Mouse (Mus musculus): ENCODE measurements around the gene Rgs14.

Rgs14 gene

DNA sequence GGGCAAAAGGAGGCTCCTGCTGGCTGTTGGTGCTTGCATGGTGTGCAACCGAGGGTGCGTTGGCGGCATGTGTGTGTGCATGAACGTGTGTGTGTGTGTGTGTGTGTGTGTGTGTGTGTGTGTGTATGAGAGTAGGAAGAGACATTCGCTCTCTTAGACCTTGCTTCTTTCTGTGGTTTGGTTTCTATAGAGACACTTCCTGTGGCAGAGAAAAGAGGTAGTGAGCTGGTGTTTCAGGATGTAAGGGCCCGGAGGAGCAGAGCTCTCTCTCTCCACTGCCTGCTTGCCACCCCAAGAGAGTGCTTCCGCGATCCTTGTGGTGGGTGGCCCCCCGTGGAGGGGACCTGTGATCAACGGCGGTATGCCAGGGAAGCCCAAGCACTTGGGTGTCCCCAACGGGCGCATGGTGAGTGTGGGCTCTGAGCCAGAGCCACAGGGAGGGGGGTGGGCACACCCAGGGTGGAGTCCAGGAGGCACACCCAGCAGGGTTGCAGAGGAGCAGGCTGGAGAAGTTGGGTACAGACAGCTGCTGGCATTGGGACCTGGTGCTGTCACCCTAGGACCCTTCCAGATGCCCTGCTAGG, at the start of gene Rgs14:
Gene Rgs14 (plus strand): TSS at position 202 of the 584 bp plus-strand sequence.
- DNase-seq (ENCODE audit: extremely low spot score): no peak

DNA sequence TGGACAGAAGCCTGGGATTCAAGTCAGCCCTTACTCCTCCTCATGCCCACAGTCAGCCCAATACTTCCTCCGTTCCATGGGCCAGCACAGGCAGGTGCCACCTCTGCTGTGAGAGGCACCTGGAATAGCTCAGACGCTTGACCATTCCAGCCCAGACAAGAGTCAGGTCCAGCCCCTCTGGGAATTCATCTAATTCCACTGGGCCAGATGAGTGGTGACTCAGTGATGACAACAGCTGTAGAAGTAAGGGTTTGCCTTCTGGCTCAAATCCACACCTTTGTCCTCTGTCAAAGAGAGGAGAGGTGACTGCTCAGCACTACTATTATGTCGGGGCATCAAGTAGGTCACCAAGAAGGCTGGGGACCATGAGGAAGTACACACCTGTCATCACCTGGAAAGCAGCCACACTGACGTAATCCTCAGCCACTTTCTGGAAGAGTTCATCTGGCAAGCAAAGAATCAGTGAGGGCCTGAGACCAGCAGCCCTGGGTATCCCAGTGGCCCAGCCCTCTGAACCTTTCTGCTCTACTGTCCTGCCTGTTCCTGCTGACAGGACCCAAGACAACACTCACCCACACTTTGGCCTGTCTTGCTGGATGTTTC, 49.5 kb upstream of the Rgs14 start, which contains the start of gene Prelid1:
Gene Prelid1 (plus strand): TSS at position 570 of the 603 bp plus-strand sequence.
- no peak for DNase-seq (ENCODE audit: extremely low spot score)

DNA sequence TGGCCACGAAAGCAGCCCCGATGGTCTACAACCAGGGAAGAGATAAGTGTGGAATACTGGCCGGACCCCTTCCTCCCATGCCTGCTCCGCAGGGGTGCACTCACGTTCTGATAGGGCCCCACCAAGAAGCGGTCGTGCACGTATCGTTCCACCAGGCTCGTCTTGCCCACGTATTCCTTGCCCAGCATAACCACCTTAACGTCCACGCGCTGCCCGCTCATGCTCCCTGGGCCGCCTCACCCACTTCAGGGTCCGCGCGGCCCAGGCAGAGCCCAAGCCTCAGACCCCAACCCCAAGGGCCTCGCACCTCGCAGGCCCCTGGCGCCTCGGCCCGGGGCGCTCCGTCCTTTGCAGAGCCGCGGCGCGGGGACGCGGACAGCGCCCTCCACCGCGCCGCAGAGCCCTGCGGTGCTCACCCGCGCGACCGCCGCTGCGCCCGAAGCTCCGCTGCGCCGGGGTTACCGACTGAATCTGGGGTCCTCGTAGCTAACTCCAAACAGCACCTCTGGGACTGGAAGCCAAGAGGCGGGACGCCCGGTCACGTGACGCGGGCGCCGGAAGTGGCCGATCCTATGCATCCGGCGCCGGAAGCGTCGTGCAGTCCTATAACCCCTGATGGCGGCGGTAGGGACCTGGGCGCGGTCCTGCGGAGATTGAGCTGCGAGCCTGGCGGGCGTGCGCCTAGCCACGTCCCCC, 48.0 kb upstream of the Rgs14 start, which contains the start of gene Rab24:
Gene Rab24 (minus strand): TSS at position 513 of the 696 bp plus-strand sequence.
- DNase-seq (ENCODE audit: extremely low spot score): peak; percentile 87

DNA sequence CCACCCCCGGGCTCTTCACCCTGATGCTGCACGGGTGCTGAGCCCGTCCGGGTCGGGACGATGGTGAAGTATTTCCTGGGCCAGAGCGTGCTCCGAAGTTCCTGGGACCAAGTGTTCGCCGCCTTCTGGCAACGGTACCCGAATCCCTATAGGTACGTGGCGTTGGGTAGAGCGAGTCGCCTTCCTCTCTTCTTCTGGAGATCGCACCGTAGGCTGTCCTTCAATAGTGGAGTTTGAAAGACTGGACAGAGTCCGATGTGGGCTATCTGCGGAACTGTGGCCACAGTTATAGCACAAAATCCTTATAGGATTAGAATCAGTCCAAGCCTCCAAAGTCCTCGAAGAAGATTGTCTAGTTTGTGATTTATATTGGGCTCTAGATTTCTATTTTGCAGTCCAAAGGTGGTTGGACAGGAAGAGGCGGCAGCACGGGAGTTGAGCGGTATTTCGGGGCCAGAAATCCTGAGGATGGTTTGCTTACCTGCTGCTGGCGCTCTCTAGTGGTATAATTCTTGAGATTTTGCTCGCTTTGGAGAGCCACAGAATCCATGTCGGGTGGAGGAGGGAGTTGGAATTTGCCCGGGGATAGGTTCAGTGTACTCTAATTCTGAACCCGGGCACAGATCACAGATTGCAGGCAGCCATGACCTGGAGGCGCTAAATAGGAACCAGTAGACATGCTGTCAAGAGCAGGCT, 47.3 kb upstream of the Rgs14 start:
- DNase-seq (ENCODE audit: extremely low spot score): peak; percentile 49

DNA sequence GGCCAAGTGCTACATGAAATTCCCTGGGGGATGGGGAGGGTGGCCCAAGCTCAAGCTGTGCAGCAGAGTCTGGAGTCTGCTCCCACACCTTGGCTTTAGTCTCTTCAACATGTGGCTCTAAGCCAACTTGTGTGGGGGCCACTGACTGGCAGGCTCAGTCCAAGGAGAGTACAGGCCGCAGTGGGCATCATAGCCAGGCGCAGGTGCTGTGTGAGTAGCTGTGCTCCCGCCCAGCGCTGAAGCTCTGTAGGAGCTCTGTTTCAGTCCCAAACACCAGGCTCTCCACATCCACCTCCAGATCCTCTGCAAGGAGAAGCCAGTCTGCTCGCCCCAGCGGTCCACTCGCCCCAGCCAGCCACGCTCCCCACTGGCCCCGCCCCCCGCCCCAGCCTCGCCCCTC, 43.9 kb upstream of the Rgs14 start:
- DNase-seq (ENCODE audit: extremely low spot score): no peak

DNA sequence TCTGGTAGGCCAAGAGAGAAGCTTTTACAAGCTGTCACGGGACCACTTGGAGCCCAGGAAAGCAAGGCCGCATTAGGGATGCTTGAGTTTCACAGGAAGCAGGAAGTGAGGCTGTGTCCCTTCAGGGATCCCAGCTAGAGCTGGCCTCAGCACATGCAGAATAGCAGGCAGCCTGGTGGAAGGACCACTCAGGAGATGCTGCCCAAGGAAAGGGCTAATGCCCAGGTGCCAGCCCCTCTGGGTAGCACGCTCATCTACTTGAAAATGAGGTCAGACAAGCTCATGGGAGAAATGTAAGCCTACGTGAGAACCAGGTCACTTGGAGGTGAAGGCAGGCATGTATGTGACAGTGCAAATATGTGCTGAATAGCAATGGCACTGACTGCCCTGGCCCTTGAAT, 42.4 kb upstream of the Rgs14 start:
- no peak for DNase-seq (ENCODE audit: extremely low spot score)

DNA sequence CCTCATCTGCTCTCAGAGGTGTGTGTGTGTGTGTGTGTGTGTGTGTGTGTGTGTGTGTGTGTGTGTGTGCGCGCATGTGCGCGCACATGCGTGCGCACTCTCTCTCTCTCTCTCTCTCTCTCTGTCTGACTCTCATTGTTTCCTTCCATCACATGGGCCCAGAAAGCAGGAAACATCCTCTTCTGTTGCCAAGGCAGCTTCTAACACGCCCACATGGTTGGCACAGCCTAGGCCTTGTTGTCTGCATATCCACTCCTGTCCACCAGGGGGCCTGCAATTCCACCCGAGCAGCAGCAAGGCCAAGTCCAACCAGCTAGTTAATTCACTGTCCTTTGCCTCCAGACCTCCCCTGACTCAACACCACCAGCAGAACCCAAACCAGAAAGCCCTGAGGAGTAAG, 41.9 kb upstream of the Rgs14 start:
- DNase-seq (ENCODE audit: extremely low spot score): peak; percentile 84

DNA sequence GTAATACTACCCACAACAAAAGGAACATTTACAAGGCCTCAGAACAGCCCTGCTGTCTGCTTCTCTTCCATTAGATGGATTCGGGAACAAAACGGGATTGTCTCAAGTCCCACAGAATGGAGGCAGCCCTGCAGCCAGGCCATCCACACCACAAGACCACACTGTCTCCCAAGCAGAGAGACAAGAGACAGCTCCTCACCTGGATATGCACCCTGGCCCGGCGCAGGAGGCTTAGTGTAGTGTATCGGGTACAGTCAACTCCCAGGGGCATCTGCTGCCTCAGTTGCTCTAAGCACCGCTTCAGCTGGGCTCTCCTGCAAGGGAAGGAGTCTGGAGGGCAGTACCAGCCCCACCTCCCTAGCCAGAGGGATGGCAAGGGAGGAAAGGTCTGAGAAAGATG, 41.4 kb upstream of the Rgs14 start:
- DNase-seq (ENCODE audit: extremely low spot score): no peak

DNA sequence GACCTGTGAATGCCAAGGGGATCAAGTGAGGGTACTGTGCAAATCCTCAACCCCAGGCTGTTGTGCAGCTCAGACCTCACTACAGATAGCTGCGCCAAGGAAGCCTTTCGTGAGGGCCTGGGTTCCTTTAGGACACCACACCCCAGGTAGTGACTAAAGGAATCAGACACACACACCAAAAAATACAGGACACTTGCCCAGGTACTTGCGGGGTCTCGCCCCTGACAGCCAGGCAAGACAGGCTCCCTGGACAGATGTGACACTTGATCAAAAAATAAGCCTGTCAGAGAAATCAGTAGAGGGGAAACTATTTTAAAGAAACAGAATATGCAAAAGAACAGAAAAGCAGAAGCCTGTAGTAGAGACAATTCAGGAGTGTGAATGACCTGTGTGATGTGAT, 40.9 kb upstream of the Rgs14 start:
- no peak for DNase-seq (ENCODE audit: extremely low spot score)

DNA sequence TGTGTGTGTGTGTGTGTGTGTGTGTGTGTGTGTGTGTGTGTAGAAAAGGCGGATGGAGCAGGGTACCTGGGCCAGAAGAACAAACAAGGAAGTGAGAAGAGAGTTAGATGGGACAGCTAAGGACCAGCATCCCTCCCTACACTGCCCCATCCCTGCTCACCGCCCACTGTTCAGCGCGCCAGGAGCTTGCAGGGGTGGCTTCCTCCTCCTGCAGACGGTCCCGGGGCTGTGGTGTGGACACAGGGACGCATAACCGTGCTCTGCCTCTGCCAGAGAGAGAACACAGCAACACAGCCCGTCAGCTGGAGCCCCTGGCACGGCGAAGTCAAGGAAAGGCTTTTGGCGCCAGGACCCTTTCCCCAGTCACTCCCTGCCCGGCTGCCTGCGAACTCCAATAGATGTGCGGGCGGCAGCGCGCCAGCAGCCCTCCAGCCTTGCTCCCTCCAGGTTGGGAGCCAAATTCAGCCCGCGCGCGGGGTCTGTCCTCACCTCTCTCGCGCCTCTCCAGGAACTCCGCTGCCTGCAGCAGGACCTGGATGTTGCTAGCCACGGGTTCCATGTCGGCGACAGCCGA, 40.3 kb upstream of the Rgs14 start:
- DNase-seq (ENCODE audit: extremely low spot score): no peak

DNA sequence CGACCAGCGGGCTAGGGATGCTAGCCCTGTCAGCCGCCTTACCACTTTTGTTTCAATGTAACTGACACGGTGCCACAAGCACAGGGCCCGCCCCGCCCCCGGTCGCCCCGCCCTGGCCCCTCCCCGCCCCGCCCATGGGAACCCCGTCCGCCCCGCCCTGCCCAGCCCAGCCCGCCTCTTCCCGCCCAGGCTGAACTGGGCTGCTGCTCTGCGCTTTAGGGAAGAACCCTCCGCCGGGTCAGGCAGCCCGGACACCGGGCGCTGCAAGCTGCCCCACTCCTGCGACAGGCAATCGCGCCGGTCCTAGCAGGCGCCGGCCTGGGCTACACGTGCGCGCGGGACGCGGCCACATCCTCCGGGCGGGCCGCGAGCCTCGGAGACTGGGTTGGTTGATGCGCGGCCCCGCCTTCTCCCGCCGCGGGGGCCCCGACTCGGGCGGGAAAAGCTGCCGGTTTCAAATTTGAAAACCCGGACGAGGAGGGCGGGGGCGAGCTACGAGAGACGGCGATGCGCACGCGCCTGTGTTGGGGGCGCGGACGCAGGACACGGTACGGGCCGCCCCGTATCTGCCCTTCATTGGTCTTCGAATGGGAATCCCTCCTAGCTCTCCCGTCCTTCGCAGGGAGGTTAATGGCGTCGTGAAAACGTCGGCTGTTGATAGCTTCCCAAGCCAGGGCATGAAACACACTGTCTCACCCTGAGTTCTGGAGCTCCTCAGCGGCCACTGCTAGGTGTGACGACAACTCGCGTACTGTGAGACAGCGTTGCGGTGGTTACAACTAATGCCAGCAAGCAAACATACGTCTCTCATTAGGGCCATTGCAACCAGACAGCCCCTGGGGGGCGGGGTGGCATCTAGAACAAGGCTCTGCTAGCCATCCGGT, 39.6 kb upstream of the Rgs14 start, which contains the start of gene Mxd3:
Gene Mxd3 (minus strand): TSS at position 141 of the 884 bp plus-strand sequence.
- peak; percentile 93 for DNase-seq (ENCODE audit: extremely low spot score)

DNA sequence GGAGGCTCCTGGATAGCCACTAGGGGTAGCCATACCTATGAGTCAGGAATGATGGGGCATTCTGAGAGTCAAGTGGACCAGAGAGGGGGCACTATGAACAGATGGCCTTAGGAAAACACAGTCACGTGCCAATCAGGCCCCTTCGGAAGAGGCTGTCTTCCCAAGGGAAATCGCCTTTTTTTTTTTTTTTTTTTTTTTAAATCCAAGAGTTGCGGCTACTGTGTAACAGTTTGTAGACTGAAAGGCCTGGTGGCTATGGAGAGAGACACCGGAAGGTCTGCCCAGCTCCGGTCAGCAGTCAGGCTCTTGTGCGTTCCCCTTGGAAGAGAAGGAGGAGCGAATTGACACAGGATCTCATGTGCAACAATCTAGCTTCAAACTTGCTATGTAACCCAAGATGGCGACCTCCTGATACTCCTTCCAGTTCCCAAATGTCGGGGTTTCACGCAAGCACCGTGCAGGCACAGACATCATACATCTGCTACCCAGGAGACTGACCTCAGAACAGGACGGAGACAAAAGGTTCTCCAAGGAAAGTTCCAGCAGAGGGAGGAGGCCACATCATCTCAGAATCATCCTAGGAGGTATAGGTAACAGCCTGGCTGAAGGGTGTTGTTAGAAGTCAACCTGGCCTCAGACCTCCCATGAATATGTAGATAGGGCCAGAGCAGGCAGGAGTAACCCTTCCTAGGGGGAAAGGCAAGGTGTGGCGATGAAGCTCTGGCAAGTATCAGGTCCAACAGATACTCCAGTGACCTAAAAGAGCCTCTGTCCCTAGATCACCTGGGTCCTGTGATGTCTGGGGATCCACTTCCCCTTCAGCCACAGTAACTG, 38.7 kb upstream of the Rgs14 start:
- DNase-seq (ENCODE audit: extremely low spot score): no peak

DNA sequence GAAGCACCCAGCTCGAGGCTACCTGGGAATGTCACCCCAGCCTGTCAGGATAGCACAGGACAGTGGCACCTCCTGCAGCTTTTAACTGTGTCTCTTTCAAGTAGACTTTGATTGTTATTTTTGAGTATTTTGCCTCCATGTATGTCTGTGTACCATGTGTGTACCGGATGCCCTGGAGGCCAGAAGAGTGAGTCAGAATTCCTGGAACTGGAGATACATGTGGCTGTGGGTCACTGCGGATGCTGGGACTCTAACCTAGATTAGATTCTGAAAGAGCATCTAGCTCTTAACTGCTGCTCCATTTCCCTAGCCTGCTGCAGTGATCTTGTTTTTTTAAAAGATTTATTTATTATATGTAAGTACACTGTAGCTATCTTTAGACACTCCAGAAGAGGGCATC, 37.2 kb upstream of the Rgs14 start:
- DNase-seq (ENCODE audit: extremely low spot score): no peak

DNA sequence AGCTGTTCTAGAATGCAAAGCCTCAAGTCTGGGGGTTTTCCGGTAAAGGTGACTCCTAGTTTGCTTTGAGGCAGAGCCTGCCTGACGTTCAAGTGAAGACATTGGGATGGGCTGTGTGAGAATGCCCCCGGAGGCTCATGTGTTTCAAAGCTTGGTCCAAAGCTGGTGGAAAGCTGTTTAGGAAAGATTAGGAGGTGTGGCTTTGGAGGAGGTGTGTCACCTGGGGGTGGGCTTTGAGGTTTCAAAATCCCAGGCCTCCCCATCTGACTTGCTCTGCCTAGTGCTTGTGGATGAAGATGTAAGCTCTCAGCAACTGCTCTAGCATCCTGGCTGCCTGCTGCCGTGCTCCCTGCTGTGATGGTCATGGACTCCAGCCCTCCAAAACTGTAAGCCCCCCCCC, 33.8 kb upstream of the Rgs14 start:
- DNase-seq (ENCODE audit: extremely low spot score): no peak

DNA sequence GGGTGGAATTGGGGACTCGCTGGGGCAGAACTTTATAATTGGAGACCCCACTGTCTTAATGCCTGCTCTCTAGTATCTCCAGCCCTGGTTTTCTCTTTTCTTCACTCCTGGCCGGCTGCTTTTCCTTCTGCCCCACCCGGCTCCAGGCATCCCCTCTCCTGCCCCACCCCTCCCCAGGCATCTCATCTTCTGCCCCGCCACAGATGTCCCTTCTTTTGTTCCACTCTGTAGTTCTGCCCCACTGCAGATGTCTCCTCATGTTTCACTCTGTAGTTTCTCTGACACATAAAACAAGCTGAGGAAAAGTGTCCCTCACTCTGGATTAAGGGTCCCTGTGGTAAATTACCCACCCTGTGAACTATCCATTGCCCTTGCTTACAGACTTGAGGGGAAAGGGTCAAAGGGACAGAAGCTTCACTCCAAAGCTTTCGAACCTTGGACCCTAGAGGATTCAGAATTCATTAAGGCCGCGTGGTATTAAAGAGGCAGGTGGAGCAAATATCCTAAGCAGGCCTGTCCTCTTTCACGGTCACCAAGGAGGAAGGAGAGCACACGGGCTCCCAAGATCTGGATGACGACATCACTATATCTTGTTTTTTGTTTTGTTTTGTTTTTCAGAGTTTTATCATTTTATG, 32.1 kb upstream of the Rgs14 start:
- no peak for DNase-seq (ENCODE audit: extremely low spot score)

DNA sequence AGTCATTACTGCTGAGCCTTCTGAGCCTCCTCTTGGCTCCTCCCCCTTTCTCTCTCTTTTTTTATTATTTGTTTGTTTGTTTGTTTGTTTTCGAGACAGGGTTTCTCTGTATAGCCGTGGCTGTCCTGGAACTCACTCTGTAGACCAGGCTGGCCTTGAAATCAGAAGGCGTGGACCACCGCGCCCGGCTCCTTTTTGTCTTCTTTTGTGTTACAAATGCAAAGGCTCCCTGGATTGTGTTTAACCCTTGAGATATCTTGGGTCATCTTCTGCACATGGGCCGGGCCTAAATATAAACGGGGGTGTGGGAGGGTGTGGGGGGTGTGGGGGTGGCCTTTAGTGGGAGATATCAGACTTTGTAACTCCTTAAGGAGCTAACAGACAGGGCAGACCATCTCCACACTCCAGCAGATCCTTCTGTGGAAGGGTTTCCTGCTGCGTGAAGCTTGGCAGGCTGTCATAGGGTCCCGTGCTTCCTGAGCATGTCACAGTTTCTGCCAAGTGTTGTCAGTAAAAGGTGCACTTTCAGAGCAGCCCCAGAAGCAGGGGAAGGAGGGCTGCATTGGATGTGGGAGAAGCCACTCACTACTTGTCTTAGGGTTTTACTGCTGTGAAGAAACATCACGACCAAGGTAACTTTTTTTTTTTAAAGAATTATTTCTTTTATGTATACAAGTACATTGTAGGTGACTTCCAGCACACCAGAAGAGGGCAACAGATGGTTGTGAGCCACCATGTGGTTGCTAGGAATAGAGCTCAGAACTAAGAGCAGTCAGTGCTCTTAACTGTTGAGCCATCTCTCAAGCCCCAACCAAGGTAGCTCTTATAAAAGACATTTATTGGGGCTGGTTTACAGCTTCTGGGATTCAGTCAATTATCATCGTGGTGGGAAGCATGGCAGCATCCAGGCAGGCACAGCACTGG, 31.1 kb upstream of the Rgs14 start:
- no peak for DNase-seq (ENCODE audit: extremely low spot score)

DNA sequence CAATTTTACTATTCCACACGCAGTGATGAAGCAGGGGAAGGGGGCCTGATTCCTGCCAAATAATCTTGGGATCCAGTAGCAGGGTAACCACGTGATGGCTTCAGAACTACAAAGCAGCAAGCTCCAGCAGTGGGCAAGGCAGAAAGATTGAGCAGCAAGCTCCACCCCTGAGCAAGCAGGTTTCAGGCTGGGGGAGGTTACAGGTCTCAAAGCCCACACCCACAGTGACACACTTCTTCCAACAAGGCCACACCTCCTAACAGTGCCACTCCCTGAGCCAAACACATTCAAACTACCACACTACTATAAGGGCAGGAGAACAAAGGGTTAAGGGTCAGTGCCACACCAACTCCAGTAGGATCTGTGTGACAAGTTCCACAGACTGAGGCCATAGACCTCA, 30.3 kb upstream of the Rgs14 start:
- no peak for DNase-seq (ENCODE audit: extremely low spot score)

DNA sequence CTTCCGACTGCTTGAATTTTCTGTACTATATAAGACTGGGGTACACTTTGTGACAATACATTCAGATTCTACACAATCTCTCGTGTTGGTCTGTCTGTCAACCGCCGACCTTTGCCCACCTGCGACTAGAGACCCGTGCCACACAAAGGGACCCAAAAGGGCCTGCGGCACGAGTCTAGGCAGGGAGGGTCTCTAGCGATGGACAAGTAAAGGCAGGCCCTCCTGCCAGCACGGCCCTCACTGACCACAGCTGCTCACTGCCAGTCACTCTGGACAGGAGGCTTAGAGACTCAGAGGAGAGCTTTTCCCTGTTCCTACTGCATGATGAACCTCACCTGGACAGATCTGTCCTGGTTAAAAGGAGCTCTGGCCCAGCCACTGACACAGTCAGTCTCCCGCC, 27.1 kb upstream of the Rgs14 start:
- DNase-seq (ENCODE audit: extremely low spot score): no peak

DNA sequence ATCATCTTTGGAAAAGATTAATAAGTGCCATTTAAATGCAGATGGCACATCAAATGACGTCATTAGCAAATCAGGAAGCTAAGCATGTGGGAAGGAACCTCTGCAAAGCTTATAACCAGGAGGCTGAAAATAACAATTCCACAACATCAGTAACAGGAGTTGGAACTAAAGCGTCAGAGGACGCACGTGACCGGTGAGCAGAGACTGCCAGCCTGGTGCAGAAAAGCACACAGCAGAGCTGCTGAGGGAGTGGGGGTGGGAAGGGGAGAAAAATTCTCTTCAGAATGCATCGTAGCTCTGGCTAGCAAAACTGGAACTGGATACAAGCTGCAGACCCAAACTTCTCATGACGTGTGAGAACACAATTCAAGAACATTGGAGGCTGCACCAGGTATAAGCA, 25.2 kb upstream of the Rgs14 start:
- DNase-seq (ENCODE audit: extremely low spot score): no peak

Data from embryo, embryonic 9.5 days (tissue).